Mouse (Mus musculus) limb, embryonic 14.5 days (tissue): ENCODE measurements at regions not wholly inside any gene's neighbourhood (a gene's known extent, or its start where the extent isn't known, plus 50 kb on each side); places are given as distances from the start of the nearest gene placed in this dataset.

Experiments
- ATAC-seq: fragments of 200-750 bp; cut with Nextera tagmentation; 2 replicates; pipeline ENCODE4 v1.8.0; 2017; ENCODE audit warnings: low read depth, moderate number of reproducible peaks, moderate TSS enrichment; ENCODE audit not compliant: low FRiP score
- DNase-seq: peaks from one replicate; pipeline ENCODE4 v3.0.0-alpha.2; 2015; ENCODE audit warnings: low spot score
- H3K27ac ChIP-seq: fragments of 300-500 bp; sonication (generic); replicated peaks from 2 replicates; pipeline ENCODE4 v1.5.1; 2014; ENCODE audit warnings: low read depth, mild to moderate bottlenecking, low read length, moderate library complexity, mixed read lengths
- H3K27me3 ChIP-seq: fragments of 300-500 bp; sonication (generic); 2 replicates; pipeline ENCODE4 v1.6.1; 2014; ENCODE audit warnings: low read length, mixed read lengths; ENCODE audit not compliant: control insufficient read depth, insufficient read depth
- H3K36me3 ChIP-seq: fragments of 300-500 bp; sonication (generic); 2 replicates; pipeline ENCODE4 v1.6.1; 2014; ENCODE audit warnings: mild to moderate bottlenecking, low read length, moderate library complexity, mixed read lengths; ENCODE audit not compliant: control insufficient read depth, insufficient read depth
- H3K4me1 ChIP-seq: fragments of 300-500 bp; sonication (generic); 2 replicates; pipeline ENCODE4 v1.6.1; 2014; ENCODE audit warnings: antibody characterized with exemption, low read length, mixed read lengths; ENCODE audit not compliant: control insufficient read depth, insufficient read depth
- H3K4me2 ChIP-seq: fragments of 300-500 bp; sonication (generic); replicated peaks from 2 replicates; pipeline ENCODE4 v1.6.1; 2014; ENCODE audit warnings: low read depth, mild to moderate bottlenecking, low read length, moderate library complexity; ENCODE audit not compliant: severe bottlenecking
- H3K4me3 ChIP-seq: fragments of 300-500 bp; sonication (generic); replicated peaks from 2 replicates; pipeline ENCODE4 v1.5.1; 2014; ENCODE audit warnings: low read length
- H3K9ac ChIP-seq: fragments of 300-500 bp; sonication (generic); 2 replicates; pipeline ENCODE4 v1.6.1; 2014; ENCODE audit warnings: mild to moderate bottlenecking, low read depth, low read length, moderate library complexity; ENCODE audit not compliant: severe bottlenecking
- H3K9me3 ChIP-seq: fragments of 300-500 bp; sonication (generic); 2 replicates; pipeline ENCODE4 v1.6.1; 2016; ENCODE audit warnings: low read length; ENCODE audit not compliant: control insufficient read depth
- POLR2A ChIP-seq: fragments of 200-500 bp; IDR thresholded peaks from 2 replicates; pipeline ENCODE4 v1.8.0; 2012; ENCODE audit warnings: inconsistent platforms, mild to moderate bottlenecking, moderate library complexity, borderline replicate concordance; ENCODE audit not compliant: insufficient read depth, insufficient read length; ENCODE audit errors: extremely low read depth
- WGBS: fragments of 180-500 bp; shearing (Covaris S2); extraction: QIAGEN DNeasy Blood & Tissue Kit; methylation state at CpG from one replicate; pipeline ENCODE4 v1.1.7; 2014; 5-methylcytosine and 5-hydroxymethylcytosine counted together

- Histone ChIP-seq H3K9me3 (no peaks in the 10 kb centered on the region), H3K36me3 (no peaks in the 10 kb centered on the region), H3K4me3 (no peak overlapping the region), H3K27ac (no peak overlapping the region), H3K27me3 (no peaks in the 10 kb centered on the region), H3K4me1 (peaks cover 8% of the 10 kb centered on the region), H3K9ac (no peak overlapping the region), H3K4me2 (no peak overlapping the region)
- WGBS: 33% methylated on average over 5 of the region's 5 CpGs
- no peak for TF ChIP-seq POLR2A
- no peak for ATAC-seq
- no peak for DNase-seq
Measured at GRCm38 (mm10) chr10:37434229-37434628, 295.5 kb upstream of the Marcks start.

GRCm38 (mm10) chr10:37423047-37423446, 284.3 kb upstream of the Marcks start:
- Histone ChIP-seq H3K27ac (no peak overlapping the region), H3K4me3 (no peak overlapping the region), H3K9me3 (no peaks in the 10 kb centered on the region), H3K4me2 (no peak overlapping the region), H3K4me1 (no peaks in the 10 kb centered on the region), H3K36me3 (no peaks in the 10 kb centered on the region), H3K27me3 (no peaks in the 10 kb centered on the region), H3K9ac (no peak overlapping the region)
- WGBS: 24% methylated on average over 1 of the region's 1 CpGs
- TF ChIP-seq POLR2A: no peak
- DNase-seq (no peak), ATAC-seq (no peak)

GRCm38 (mm10) chr10:37422612-37423011, 283.9 kb upstream of the Marcks start:
- H3K4me1 ChIP-seq: no peaks in the 10 kb centered on the region
- no peak overlapping the region for H3K9ac ChIP-seq
- no peak overlapping the region for H3K4me2 ChIP-seq
- no peaks in the 10 kb centered on the region for H3K36me3 ChIP-seq
- peak; percentile 76 for DNase-seq
- WGBS: 15% methylated on average over 2 of the region's 2 CpGs
- no peaks in the 10 kb centered on the region for H3K9me3 ChIP-seq
- no peak overlapping the region for H3K27ac ChIP-seq
- H3K27me3 ChIP-seq: no peaks in the 10 kb centered on the region
- no peak overlapping the region for H3K4me3 ChIP-seq
- peak; percentile 72 for ATAC-seq
- no peak for TF ChIP-seq POLR2A

GRCm38 (mm10) chr10:37416321-37416720, 277.6 kb upstream of the Marcks start:
- no peak for TF ChIP-seq POLR2A
- ATAC-seq: no peak
- Histone ChIP-seq H3K27me3 (no peaks in the 10 kb centered on the region), H3K4me3 (no peak overlapping the region), H3K9me3 (no peaks in the 10 kb centered on the region), H3K9ac (no peak overlapping the region), H3K27ac (no peak overlapping the region), H3K36me3 (no peaks in the 10 kb centered on the region), H3K4me1 (no peaks in the 10 kb centered on the region), H3K4me2 (no peak overlapping the region)
- no peak for DNase-seq
- 80% methylated on average over 1 of the region's 1 CpGs for WGBS

GRCm38 (mm10) chr10:37412401-37412800, 273.7 kb upstream of the Marcks start:
- H3K27ac ChIP-seq: no peak overlapping the region
- ATAC-seq (no peak), DNase-seq (no peak)
- H3K4me3 ChIP-seq: no peak overlapping the region
- H3K9ac ChIP-seq: no peak overlapping the region
- H3K36me3 ChIP-seq: no peaks in the 10 kb centered on the region
- H3K4me1 ChIP-seq: no peaks in the 10 kb centered on the region
- H3K27me3 ChIP-seq: no peaks in the 10 kb centered on the region
- H3K9me3 ChIP-seq: no peaks in the 10 kb centered on the region
- H3K4me2 ChIP-seq: no peak overlapping the region
- 88% methylated on average over 1 of the region's 1 CpGs for WGBS
- TF ChIP-seq POLR2A: no peak

- Histone ChIP-seq H3K27ac (no peak overlapping the region), H3K4me2 (no peak overlapping the region), H3K4me3 (no peak overlapping the region), H3K9me3 (no peaks in the 10 kb centered on the region), H3K9ac (no peak overlapping the region), H3K4me1 (no peaks in the 10 kb centered on the region), H3K27me3 (no peaks in the 10 kb centered on the region), H3K36me3 (no peaks in the 10 kb centered on the region)
- 22% methylated on average over 1 of the region's 1 CpGs for WGBS
- no peak for TF ChIP-seq POLR2A
- DNase-seq: no peak
- ATAC-seq: no peak
Measured at GRCm38 (mm10) chr10:37409749-37410148, 271.0 kb upstream of the Marcks start.
